Mouse (Mus musculus) liver, postnatal 0 days (tissue): ENCODE measurements around the gene Dvl2.

Experiments
- CTCF ChIP-seq: sonication (generic); IDR thresholded peaks from 2 replicates; pipeline ENCODE4 v1.5.1; 2016; ENCODE audit warnings: antibody characterized with exemption, low read depth
- EP300 ChIP-seq: IDR thresholded peaks from 2 replicates; pipeline ENCODE4 v1.6.1; 2016; ENCODE audit warnings: antibody characterized with exemption, low read depth, mild to moderate bottlenecking

GRCm38 (mm10) chr11:69970775-69971174, 29.6 kb upstream of the Dvl2 start:
- TF ChIP-seq CTCF (no peak), EP300 (no peak)
